14 mouse cellular contexts compared by ENCODE assay signal in the genomic region with DNA sequence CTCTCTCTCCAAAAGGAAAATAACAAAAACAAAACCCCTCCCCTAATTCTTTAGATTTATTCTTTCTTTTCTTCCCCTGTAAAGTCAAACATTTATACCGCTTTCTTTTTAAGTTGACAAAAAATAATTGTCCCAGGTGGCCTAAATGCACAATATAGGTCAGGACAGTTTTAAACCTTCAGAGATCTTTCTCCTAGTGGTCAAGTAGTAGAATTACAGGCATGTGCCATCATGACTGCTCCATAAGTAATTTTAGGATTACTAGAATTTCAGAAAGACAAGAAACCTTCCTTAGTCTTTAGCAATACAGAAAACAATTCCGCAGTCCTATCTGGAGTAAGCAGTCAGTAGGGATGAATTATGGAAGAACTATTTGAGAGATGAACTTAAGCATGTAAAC. TPM values are rescaled to one million over a fixed set of nuclear protein-coding genes. Genes with fewer than 3 reads are reported as not detected.
A peak's percentile ranks its signal among the peaks of the same experiment; 100 is the strongest.
DNase-seq lines count a peak whose midpoint lies in the region; ATAC-seq and TF ChIP-seq lines count a peak whose summit lies in the region.
"Had no signal": no experiment of that assay in that cellular context is flagged by ENCODE, and none has a peak within 500 bp of the region (broad histone marks: within the 10 kb centered on the region; RNA-seq: fewer than 3 reads in every experiment).

No protein-coding gene starts in this region.

- peak; percentile 58 for TF ChIP-seq CTCF in liver, postnatal 0 days (IDR thresholded peaks at IDR 0.05; ENCODE audit: low read depth)

- ATAC-seq in liver, postnatal 0 days = no peak
- peak; percentile 84 for ATAC-seq in CD4-positive, CD25-positive, alpha-beta regulatory T cell, adult 4 months

- peaks cover 44% of the 10 kb centered on the region for H3K36me3 ChIP-seq in liver, postnatal 0 days (replicated peaks; ENCODE audit: insufficient read depth, low read length)

- TF ChIP-seq EP300 in liver, postnatal 0 days (IDR thresholded peaks at IDR 0.05; ENCODE audit: low read depth) = no peak

- peaks cover 24% of the 10 kb centered on the region for H3K4me1 ChIP-seq in liver, postnatal 0 days (ENCODE audit: insufficient read depth)

- H3K27ac ChIP-seq in liver, postnatal 0 days (ENCODE audit: low read depth) = no peak overlapping the region
- H3K27ac ChIP-seq: stomach, embryonic 15.5 days had no signal

- no peaks in the 10 kb centered on the region for H3K27me3 ChIP-seq in liver, postnatal 0 days (ENCODE audit: insufficient read depth, low read length)
- H3K27me3 ChIP-seq: stomach, embryonic 15.5 days had no signal

- WGBS in liver, postnatal 0 days (ENCODE audit: insufficient replicate concordance) = 81% methylated on average over 2 of the region's 2 CpGs

- no peak for DNase-seq in liver, postnatal 0 days
- DNase-seq in liver (no peak), ZHBTc4 (ENCODE audit: low read depth, low spot score) (peak; percentile 22)
- peak; percentile 48 for DNase-seq in retina, embryonic 14.5 days (ENCODE audit: low spot score)
- no peak for DNase-seq in T-cell, adult 2 months (ENCODE audit: low spot score)
- DNase-seq in cerebellum, postnatal 4 days (ENCODE audit: low spot score in 2 of 2) = no peak
- DNase-seq: adrenal gland, adult 2 months; heart, postnatal 4 days; kidney, adult 11 months; kidney, postnatal 36 days; lung, postnatal 10 days; thymus, postnatal 4 days had no signal

- H3K9ac ChIP-seq in liver, postnatal 0 days (replicated peaks) = no peak overlapping the region
- H3K9ac ChIP-seq: stomach, embryonic 15.5 days had no signal

- H3K9me3 ChIP-seq in liver, postnatal 0 days (ENCODE audit: low read length) = no peaks in the 10 kb centered on the region
- H3K9me3 ChIP-seq: stomach, embryonic 15.5 days had no signal

- no peak overlapping the region for H3K4me2 ChIP-seq in liver, postnatal 0 days (ENCODE audit: low read depth, low read length)
- H3K4me2 ChIP-seq: stomach, embryonic 15.5 days had no signal

- H3K4me3 ChIP-seq in liver, postnatal 0 days (ENCODE audit: low read depth, low read length) = no peak overlapping the region
- H3K4me3 ChIP-seq: stomach, embryonic 15.5 days had no signal

RNA-seq across cellular contexts. Expression of a gene that starts 5.8 kb away (rescaled TPM):
- 88.3 and 90.6 TPM in 2 replicates for polyA plus RNA-seq in liver, postnatal 0 days (2015; fragmentation: Nextera tagmentation; extraction: Ambion mirVana)
- 10 to 100 TPM; 46.5 to 48.3 TPM for polyA plus RNA-seq in CD4-positive, CD25-positive, alpha-beta regulatory T cell, adult 4 months (2017; shearing (Covaris generic))

Comparison
In these comparisons a context has a peak if more than half of its experiments do, and no peak if none do; other contexts are left out.
1. DNase-seq: peak in ZHBTc4 (single experiment) and retina, embryonic 14.5 days (single experiment); none in liver, postnatal 0 days (single experiment), liver (single experiment), T-cell, adult 2 months (single experiment) and cerebellum, postnatal 4 days (0 of 2).